Mouse (Mus musculus): ENCODE measurements around the gene Ralgds. TPM values are rescaled to one million over a fixed set of nuclear protein-coding genes. Genes with fewer than 3 reads are reported as not detected.
"Not testable (repeated sequence)": the region's sequence is repeated elsewhere in the genome, so short reads cannot be mapped to it uniquely, and the experiment has no call there.

The Ralgds gene
- 26.5 and 36.9 TPM in 2 replicates for polyA plus RNA-seq (2011; ENCODE audit: insufficient read length, low read depth, missing spikeins)

- Histone ChIP-seq H3K4me1 (ENCODE audit: control insufficient read depth, insufficient read depth, low read length) (0 out of 2 replicates have a peak, but pooled peaks cover 4% of the 10 kb centered on the region), H3K4me3 (ENCODE audit: insufficient read depth, low read length) (peak within 1 kb of the TSS; percentile 52), H3K27ac (ENCODE audit: insufficient read depth, low read length) (no peak within 1 kb of the TSS)
- TF ChIP-seq CTCF (IDR thresholded peaks at IDR 0.05; ENCODE audit: borderline replicate concordance, insufficient read depth, low read length) (no peak), POLR2A (IDR thresholded peaks at IDR 0.05; ENCODE audit: low read depth, low read length) (peak; percentile 46)
Observed at GRCm38 (mm10) chr2:28512798-28513401, at the start of gene Ralgds. Gene Ralgds (plus strand): TSS chr2:28513125.

GRCm38 (mm10) chr2:28463919-28464318 lies 49.0 kb upstream of the Ralgds start:
- Histone ChIP-seq H3K4me1 (ENCODE audit: control insufficient read depth, insufficient read depth, low read length) (no peaks in the 10 kb centered on the region), H3K4me3 (ENCODE audit: insufficient read depth, low read length) (no peak overlapping the region), H3K27ac (ENCODE audit: insufficient read depth, low read length) (no peak overlapping the region)
- peak; percentile 42; the same call in 1 of the 2 replicates for TF ChIP-seq CTCF (IDR thresholded peaks at IDR 0.05; ENCODE audit: borderline replicate concordance, insufficient read depth, low read length)
- no peak for TF ChIP-seq POLR2A (IDR thresholded peaks at IDR 0.05; ENCODE audit: low read depth, low read length)

GRCm38 (mm10) chr2:28464919-28465318 lies 48.0 kb upstream of the Ralgds start:
- TF ChIP-seq CTCF (IDR thresholded peaks at IDR 0.05; ENCODE audit: borderline replicate concordance, insufficient read depth, low read length) (no peak), POLR2A (IDR thresholded peaks at IDR 0.05; ENCODE audit: low read depth, low read length) (no peak)
- Histone ChIP-seq H3K4me1 (ENCODE audit: control insufficient read depth, insufficient read depth, low read length) (no peaks in the 10 kb centered on the region), H3K27ac (ENCODE audit: insufficient read depth, low read length) (no peak overlapping the region)

GRCm38 (mm10) chr2:28465836-28466518 lies 46.9 kb upstream of the Ralgds start, which contains the start of gene 1700007K13Rik:
Gene 1700007K13Rik (minus strand): TSS chr2:28466332.
- no peak within 1 kb of the TSS for H3K27ac ChIP-seq (ENCODE audit: insufficient read depth, low read length)

More at GRCm38 (mm10) chr2:28464919-28465318, 48.0 kb upstream of the Ralgds start:
- H3K4me3 ChIP-seq (ENCODE audit: insufficient read depth, low read length) = no peak overlapping the region

GRCm38 (mm10) chr2:28467860-28468485 lies 45.0 kb upstream of the Ralgds start, which contains the start of gene Mrps2:
Gene Mrps2 (plus strand): TSS chr2:28468066.
- TF ChIP-seq CTCF (IDR thresholded peaks at IDR 0.05; ENCODE audit: borderline replicate concordance, insufficient read depth, low read length) = peak; percentile 77
- TF ChIP-seq POLR2A (IDR thresholded peaks at IDR 0.05; ENCODE audit: low read depth, low read length) = peak; percentile 90
- H3K4me3 ChIP-seq (ENCODE audit: insufficient read depth, low read length) = peak within 1 kb of the TSS; percentile 76
- no peaks in the 10 kb centered on the region for H3K4me1 ChIP-seq (ENCODE audit: control insufficient read depth, insufficient read depth, low read length)
- H3K27ac ChIP-seq (ENCODE audit: insufficient read depth, low read length) = no peak within 1 kb of the TSS

More at GRCm38 (mm10) chr2:28465836-28466518, 46.9 kb upstream of the Ralgds start, which contains the start of gene 1700007K13Rik:
- no peaks in the 10 kb centered on the region for H3K4me1 ChIP-seq (ENCODE audit: control insufficient read depth, insufficient read depth, low read length)
- H3K4me3 ChIP-seq (ENCODE audit: insufficient read depth, low read length) = peak within 1 kb of the TSS; percentile 12; the same call in 1 of the 2 replicates
- no peak for TF ChIP-seq CTCF (IDR thresholded peaks at IDR 0.05; ENCODE audit: borderline replicate concordance, insufficient read depth, low read length)
- TF ChIP-seq POLR2A (IDR thresholded peaks at IDR 0.05; ENCODE audit: low read depth, low read length) = 0 out of 2 replicates have a peak, but pooled peaks have one; percentile 8

GRCm38 (mm10) chr2:28468486-28469225 lies 44.3 kb upstream of the Ralgds start:
- no peak for TF ChIP-seq POLR2A (IDR thresholded peaks at IDR 0.05; ENCODE audit: low read depth, low read length)
- no peak for TF ChIP-seq CTCF (IDR thresholded peaks at IDR 0.05; ENCODE audit: borderline replicate concordance, insufficient read depth, low read length)
- peak overlapping the region; percentile 76 for H3K4me3 ChIP-seq (ENCODE audit: insufficient read depth, low read length)
- no peaks in the 10 kb centered on the region for H3K4me1 ChIP-seq (ENCODE audit: control insufficient read depth, insufficient read depth, low read length)
- H3K27ac ChIP-seq (ENCODE audit: insufficient read depth, low read length) = no peak overlapping the region

- Histone ChIP-seq H3K27ac (ENCODE audit: insufficient read depth, low read length) (no peak overlapping the region), H3K4me3 (ENCODE audit: insufficient read depth, low read length) (no peak overlapping the region)
- TF ChIP-seq CTCF (IDR thresholded peaks at IDR 0.05; ENCODE audit: borderline replicate concordance, insufficient read depth, low read length) (no peak), POLR2A (IDR thresholded peaks at IDR 0.05; ENCODE audit: low read depth, low read length) (no peak)
Observed at GRCm38 (mm10) chr2:28469461-28469860, 43.5 kb upstream of the Ralgds start.

GRCm38 (mm10) chr2:28470591-28470990 lies 42.3 kb upstream of the Ralgds start:
- Histone ChIP-seq H3K4me3 (ENCODE audit: insufficient read depth, low read length) (no peak overlapping the region), H3K4me1 (ENCODE audit: control insufficient read depth, insufficient read depth, low read length) (no peaks in the 10 kb centered on the region), H3K27ac (ENCODE audit: insufficient read depth, low read length) (no peak overlapping the region)
- TF ChIP-seq POLR2A (IDR thresholded peaks at IDR 0.05; ENCODE audit: low read depth, low read length) (no peak), CTCF (IDR thresholded peaks at IDR 0.05; ENCODE audit: borderline replicate concordance, insufficient read depth, low read length) (no peak)

More at GRCm38 (mm10) chr2:28469461-28469860, 43.5 kb upstream of the Ralgds start:
- no peaks in the 10 kb centered on the region for H3K4me1 ChIP-seq (ENCODE audit: control insufficient read depth, insufficient read depth, low read length)

GRCm38 (mm10) chr2:28472011-28472410 lies 40.9 kb upstream of the Ralgds start:
- H3K4me3 ChIP-seq (ENCODE audit: insufficient read depth, low read length); H3K27ac ChIP-seq (ENCODE audit: insufficient read depth, low read length): not testable (repeated sequence)

GRCm38 (mm10) chr2:28477993-28478392 lies 34.9 kb upstream of the Ralgds start:
- H3K27ac ChIP-seq (ENCODE audit: insufficient read depth, low read length); H3K4me3 ChIP-seq (ENCODE audit: insufficient read depth, low read length); H3K4me1 ChIP-seq (ENCODE audit: control insufficient read depth, insufficient read depth, low read length): not testable (repeated sequence)

More at GRCm38 (mm10) chr2:28472011-28472410, 40.9 kb upstream of the Ralgds start:
- not testable (repeated sequence) for H3K4me1 ChIP-seq (ENCODE audit: control insufficient read depth, insufficient read depth, low read length)
